Mouse (Mus musculus): Measurements from ENCODE around the gene Ncor2.

- TF ChIP-seq GATA1 (IDR thresholded peaks at IDR 0.05; ENCODE audit: low read length) (no peak), TAL1 (IDR thresholded peaks at IDR 0.05; ENCODE audit: low read length) (no peak)
Measured at GRCm38 (mm10) chr5:125227699-125228098, 48.7 kb upstream of the Ncor2 start.
